Mouse (Mus musculus): ENCODE measurements at regions not wholly inside any gene's neighbourhood (a gene's known extent, or its start where the extent isn't known, plus 50 kb on each side); places are given as distances from the start of the nearest gene placed in this dataset.
"Not testable (repeated sequence)": the region's sequence is repeated elsewhere in the genome, so short reads cannot be mapped to it uniquely, and the experiment has no call there.

DNA sequence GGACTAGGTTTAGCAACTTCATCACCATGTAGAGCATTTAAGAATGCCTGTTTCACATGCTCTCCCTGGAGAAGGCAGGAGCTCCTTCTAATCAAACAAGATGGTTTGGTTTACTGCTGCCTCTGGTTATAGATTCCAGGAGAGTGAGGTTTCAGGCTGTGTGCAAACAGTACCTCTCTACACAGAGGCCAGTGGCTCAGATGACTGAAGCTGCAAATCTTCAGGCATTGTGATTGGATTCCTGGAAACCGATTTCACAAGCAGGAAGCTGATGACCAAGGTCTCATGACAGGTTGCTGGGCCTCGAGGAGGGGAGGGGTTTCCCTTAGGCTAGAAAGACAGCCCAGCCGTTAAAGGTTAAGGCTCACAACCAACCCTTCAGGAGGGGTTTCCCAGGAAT is 157.3 kb upstream of the Pkdcc start:
- no peak overlapping the region for H3K4me2 ChIP-seq (ENCODE audit: low read depth, low read length)
- no peaks in the 10 kb centered on the region for H3K36me3 ChIP-seq (replicated peaks; ENCODE audit: insufficient read depth, low read length)
- no peaks in the 10 kb centered on the region for H3K27me3 ChIP-seq (ENCODE audit: insufficient read depth, low read length)
- ATAC-seq (peak; percentile 64), DNase-seq (no peak)
- H3K4me3 ChIP-seq (ENCODE audit: low read depth, low read length) = no peak overlapping the region
- TF ChIP-seq CTCF (IDR thresholded peaks at IDR 0.05; ENCODE audit: low read depth) (no peak), EP300 (IDR thresholded peaks at IDR 0.05; ENCODE audit: low read depth) (no peak)
- H3K9ac ChIP-seq (replicated peaks) = no peak overlapping the region
- H3K9me3 ChIP-seq (ENCODE audit: low read length) = no peaks in the 10 kb centered on the region
- 8% methylated on average over 3 of the region's 3 CpGs for WGBS (ENCODE audit: insufficient replicate concordance)
- H3K27ac ChIP-seq (ENCODE audit: low read depth) = no peak overlapping the region
- peaks cover 4% of the 10 kb centered on the region for H3K4me1 ChIP-seq (ENCODE audit: insufficient read depth)

GRCm38 (mm10) chr17:83061843-83062242 is 153.2 kb upstream of the Pkdcc start:
- no peaks in the 10 kb centered on the region for H3K9me3 ChIP-seq (ENCODE audit: low read length)
- H3K27me3 ChIP-seq (ENCODE audit: insufficient read depth, low read length) = no peaks in the 10 kb centered on the region
- DNase-seq (no peak), ATAC-seq (no peak)
- H3K27ac ChIP-seq (ENCODE audit: low read depth) = no peak overlapping the region
- no peak overlapping the region for H3K9ac ChIP-seq (replicated peaks)
- H3K4me1 ChIP-seq (ENCODE audit: insufficient read depth) = peaks cover 4% of the 10 kb centered on the region
- no peak overlapping the region for H3K4me3 ChIP-seq (ENCODE audit: low read depth, low read length)
- no peaks in the 10 kb centered on the region for H3K36me3 ChIP-seq (replicated peaks; ENCODE audit: insufficient read depth, low read length)
- no peak overlapping the region for H3K4me2 ChIP-seq (ENCODE audit: low read depth, low read length)
- 78% methylated on average over 6 of the region's 6 CpGs for WGBS (ENCODE audit: insufficient replicate concordance)
- TF ChIP-seq EP300 (IDR thresholded peaks at IDR 0.05; ENCODE audit: low read depth) (no peak), CTCF (IDR thresholded peaks at IDR 0.05; ENCODE audit: low read depth) (no peak)

- no peaks in the 10 kb centered on the region for H3K9me3 ChIP-seq (ENCODE audit: low read length)
- no peak overlapping the region for H3K9ac ChIP-seq (replicated peaks)
- H3K27me3 ChIP-seq (ENCODE audit: insufficient read depth, low read length) = no peaks in the 10 kb centered on the region
- DNase-seq = no peak
- H3K4me3 ChIP-seq (ENCODE audit: low read depth, low read length) = no peak overlapping the region
- TF ChIP-seq CTCF (IDR thresholded peaks at IDR 0.05; ENCODE audit: low read depth) (no peak), EP300 (IDR thresholded peaks at IDR 0.05; ENCODE audit: low read depth) (no peak)
- H3K4me1 ChIP-seq (ENCODE audit: insufficient read depth) = no peaks in the 10 kb centered on the region
- 45% methylated on average over 4 of the region's 4 CpGs for WGBS (ENCODE audit: insufficient replicate concordance)
- no peaks in the 10 kb centered on the region for H3K36me3 ChIP-seq (replicated peaks; ENCODE audit: insufficient read depth, low read length)
- no peak overlapping the region for H3K27ac ChIP-seq (ENCODE audit: low read depth)
- H3K4me2 ChIP-seq (ENCODE audit: low read depth, low read length) = no peak overlapping the region
- no peak for ATAC-seq
These were observed 151.2 kb upstream of the Pkdcc start for GRCm38 (mm10) chr17:83063848-83064247.

DNA sequence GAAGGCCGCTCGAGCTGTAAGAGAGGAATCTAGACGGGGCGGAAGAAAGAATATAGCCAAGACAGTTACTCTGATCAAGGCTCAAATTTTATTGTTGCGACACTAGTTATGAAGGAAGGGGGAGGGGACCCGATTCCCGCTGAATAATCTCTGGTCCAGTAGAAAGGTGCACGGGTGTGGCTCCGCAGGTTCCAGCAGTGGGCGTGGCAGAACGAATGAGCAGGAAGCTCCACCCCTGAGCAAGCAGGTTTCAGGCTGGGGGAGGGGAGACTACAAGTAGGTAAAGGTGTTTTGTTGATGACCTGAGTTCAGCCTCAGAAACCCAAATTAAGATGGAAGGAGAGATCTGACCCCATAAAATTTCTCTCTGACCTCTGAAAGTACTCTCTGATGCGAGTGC is 150.7 kb upstream of the Pkdcc start:
- H3K4me2 ChIP-seq (ENCODE audit: low read depth, low read length); H3K4me3 ChIP-seq (ENCODE audit: low read depth, low read length); H3K9ac ChIP-seq (replicated peaks); ATAC-seq; H3K9me3 ChIP-seq (ENCODE audit: low read length); H3K4me1 ChIP-seq (ENCODE audit: insufficient read depth); DNase-seq; H3K27me3 ChIP-seq (ENCODE audit: insufficient read depth, low read length); H3K27ac ChIP-seq (ENCODE audit: low read depth); H3K36me3 ChIP-seq (replicated peaks; ENCODE audit: insufficient read depth, low read length): not testable (repeated sequence)
- 34% methylated on average over 11 of the region's 12 CpGs for WGBS (ENCODE audit: insufficient replicate concordance)

DNA sequence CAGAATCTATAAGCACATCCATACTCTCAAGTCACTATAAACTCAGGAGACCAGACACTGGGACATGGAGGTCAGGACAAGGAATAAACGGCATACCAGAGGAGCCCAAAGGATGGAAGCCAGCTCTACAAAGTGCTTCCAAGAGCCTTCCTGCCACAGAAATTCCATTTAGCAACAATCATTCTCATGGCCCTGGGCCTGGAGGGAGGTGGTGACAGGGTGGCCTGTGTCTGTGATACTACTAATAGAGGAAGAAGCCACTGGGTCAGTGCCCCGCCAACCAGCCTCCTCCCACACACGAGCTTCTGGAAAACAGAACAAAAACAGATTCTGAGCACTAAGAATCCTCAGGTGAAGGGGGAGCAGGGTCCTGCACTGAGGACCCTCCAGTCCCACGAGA is 145.8 kb upstream of the Pkdcc start:
- no peaks in the 10 kb centered on the region for H3K9me3 ChIP-seq (ENCODE audit: low read length)
- no peaks in the 10 kb centered on the region for H3K4me1 ChIP-seq (ENCODE audit: insufficient read depth)
- H3K4me2 ChIP-seq (ENCODE audit: low read depth, low read length) = no peak overlapping the region
- no peak for TF ChIP-seq EP300 (IDR thresholded peaks at IDR 0.05; ENCODE audit: low read depth)
- TF ChIP-seq CTCF (IDR thresholded peaks at IDR 0.05; ENCODE audit: low read depth) = no peak
- WGBS (ENCODE audit: insufficient replicate concordance) = 57% methylated on average over 4 of the region's 4 CpGs
- no peaks in the 10 kb centered on the region for H3K36me3 ChIP-seq (replicated peaks; ENCODE audit: insufficient read depth, low read length)
- no peak overlapping the region for H3K4me3 ChIP-seq (ENCODE audit: low read depth, low read length)
- no peak overlapping the region for H3K27ac ChIP-seq (ENCODE audit: low read depth)
- DNase-seq (no peak), ATAC-seq (no peak)
- no peaks in the 10 kb centered on the region for H3K27me3 ChIP-seq (ENCODE audit: insufficient read depth, low read length)
- no peak overlapping the region for H3K9ac ChIP-seq (replicated peaks)

DNA sequence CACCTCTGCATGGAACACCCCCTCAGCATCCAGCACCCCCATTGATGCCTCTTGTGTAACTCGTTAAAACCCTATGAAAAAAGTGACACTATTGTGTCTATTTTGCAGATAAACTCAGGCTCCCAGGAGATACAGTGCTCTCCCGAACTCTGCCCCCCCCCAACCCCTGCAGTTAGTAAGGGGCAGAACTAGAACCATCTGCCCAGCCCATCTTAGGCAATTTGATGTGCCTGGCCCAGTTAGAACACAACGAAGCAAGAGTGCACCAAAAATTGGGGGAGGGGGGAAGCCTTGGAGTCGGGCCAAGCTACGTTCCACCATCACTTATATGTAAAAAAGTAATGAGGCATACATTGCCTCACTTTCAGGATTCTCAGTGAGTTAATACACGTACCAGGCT is 143.3 kb upstream of the Pkdcc start:
- ATAC-seq (no peak), DNase-seq (no peak)
- no peak overlapping the region for H3K4me2 ChIP-seq (ENCODE audit: low read depth, low read length)
- WGBS (ENCODE audit: insufficient replicate concordance) = 71% methylated on average over 6 of the region's 6 CpGs
- H3K36me3 ChIP-seq (replicated peaks; ENCODE audit: insufficient read depth, low read length) = no peaks in the 10 kb centered on the region
- H3K9ac ChIP-seq (replicated peaks) = no peak overlapping the region
- no peak overlapping the region for H3K27ac ChIP-seq (ENCODE audit: low read depth)
- H3K27me3 ChIP-seq (ENCODE audit: insufficient read depth, low read length) = no peaks in the 10 kb centered on the region
- TF ChIP-seq EP300 (IDR thresholded peaks at IDR 0.05; ENCODE audit: low read depth) (no peak), CTCF (IDR thresholded peaks at IDR 0.05; ENCODE audit: low read depth) (no peak)
- no peak overlapping the region for H3K4me3 ChIP-seq (ENCODE audit: low read depth, low read length)
- H3K9me3 ChIP-seq (ENCODE audit: low read length) = no peaks in the 10 kb centered on the region
- H3K4me1 ChIP-seq (ENCODE audit: insufficient read depth) = no peaks in the 10 kb centered on the region

DNA sequence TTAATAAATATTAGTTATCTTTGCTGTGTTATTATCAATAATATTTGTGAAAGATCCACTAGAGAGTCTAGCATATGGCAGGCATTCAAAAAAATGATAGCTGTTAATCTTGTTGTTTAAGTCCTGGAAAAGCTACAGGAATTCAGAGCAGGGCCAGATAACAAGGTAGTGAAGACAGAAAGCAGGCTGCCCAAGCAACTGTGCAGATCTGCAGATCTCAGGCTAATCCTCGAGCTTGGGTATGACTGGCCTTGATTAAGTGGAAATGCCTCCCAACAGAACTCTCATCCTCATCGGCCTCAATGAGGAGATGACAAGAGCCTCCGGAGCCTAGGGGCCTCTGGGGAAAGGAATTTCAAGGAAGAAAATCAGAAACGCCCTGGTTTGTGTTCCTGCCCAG is 142.9 kb upstream of the Pkdcc start:
- Histone ChIP-seq H3K9me3 (ENCODE audit: low read length) (no peaks in the 10 kb centered on the region), H3K36me3 (replicated peaks; ENCODE audit: insufficient read depth, low read length) (no peaks in the 10 kb centered on the region), H3K9ac (replicated peaks) (no peak overlapping the region), H3K27me3 (ENCODE audit: insufficient read depth, low read length) (no peaks in the 10 kb centered on the region), H3K27ac (ENCODE audit: low read depth) (no peak overlapping the region), H3K4me3 (ENCODE audit: low read depth, low read length) (no peak overlapping the region), H3K4me1 (ENCODE audit: insufficient read depth) (no peaks in the 10 kb centered on the region), H3K4me2 (ENCODE audit: low read depth, low read length) (no peak overlapping the region)
- TF ChIP-seq CTCF (IDR thresholded peaks at IDR 0.05; ENCODE audit: low read depth) (no peak), EP300 (IDR thresholded peaks at IDR 0.05; ENCODE audit: low read depth) (no peak)
- WGBS (ENCODE audit: insufficient replicate concordance) = 63% methylated on average over 4 of the region's 4 CpGs
- no peak for DNase-seq
- ATAC-seq = no peak

Measured in liver, postnatal 0 days (tissue).